Mouse (Mus musculus): ENCODE measurements around the gene Tm9sf4. TPM values are rescaled to one million over a fixed set of nuclear protein-coding genes. Genes with fewer than 3 reads are reported as not detected.

Gene Tm9sf4
- polyA plus RNA-seq, 1 experiment from 2014 or later: 67.9 TPM

DNA sequence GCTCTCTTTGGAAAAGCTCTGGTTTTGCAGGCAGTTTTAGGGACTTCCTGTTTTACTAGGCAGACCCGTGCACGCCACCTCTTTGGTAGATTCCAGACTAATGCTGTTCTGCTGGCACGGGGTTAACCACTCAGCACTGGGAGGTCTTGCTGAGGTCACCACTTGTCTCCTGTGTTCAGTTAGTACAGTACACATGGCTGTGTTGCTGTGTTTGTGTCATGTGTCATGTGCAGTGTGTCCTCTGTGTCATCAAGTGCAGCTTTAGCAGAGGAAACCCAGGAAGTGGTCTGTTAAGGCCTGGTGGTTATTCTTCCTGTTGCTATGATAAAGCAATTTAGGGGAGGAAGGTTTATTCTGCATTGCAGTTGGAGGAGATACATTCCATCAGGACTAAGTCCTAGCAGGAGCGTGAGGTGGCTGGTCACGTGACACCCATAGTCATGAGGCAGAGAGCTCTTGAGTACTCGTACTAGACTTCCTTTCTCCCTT lies 53.7 kb downstream of the Tm9sf4 start:
- Histone ChIP-seq H3K4me1 (ENCODE audit: control insufficient read depth in 2 of 2, insufficient read depth in 2 of 2, low read length in 2 of 2) (peaks cover 12% of the 10 kb centered on the region in 2 experiments), H3K36me3 (ENCODE audit: control insufficient read depth, insufficient read depth, low read length) (peaks cover 10% of the 10 kb centered on the region), H3K9ac (ENCODE audit: low read length) (no peak overlapping the region), H3K4me3 (ENCODE audit: control insufficient read depth in 1 of 2, insufficient read depth in 1 of 2, low read depth in 1 of 2, low read length in 2 of 2) (no peak overlapping the region), H3K9me3 (ENCODE audit: control insufficient read depth, low read length) (no peaks in the 10 kb centered on the region), H3K27ac (replicated peaks in 1 of 2; ENCODE audit: control insufficient read depth in 1 of 2, insufficient read depth in 1 of 2, low read depth in 2 of 2, low read length in 2 of 2) (peak overlapping the region; percentile 8 to 33; a peak in 2 of 4 replicates), H3K4me2 (ENCODE audit: low read length) (no peak overlapping the region), H3K27me3 (ENCODE audit: control insufficient read depth, insufficient read depth, low read length) (no peaks in the 10 kb centered on the region)
- no peak; the same call in 1 of the 2 replicates for ATAC-seq (ENCODE audit: insufficient number of reproducible peaks, insufficient read depth, low FRiP score, low read depth)
- WGBS: 33% methylated on average over 6 of the region's 6 CpGs

DNA sequence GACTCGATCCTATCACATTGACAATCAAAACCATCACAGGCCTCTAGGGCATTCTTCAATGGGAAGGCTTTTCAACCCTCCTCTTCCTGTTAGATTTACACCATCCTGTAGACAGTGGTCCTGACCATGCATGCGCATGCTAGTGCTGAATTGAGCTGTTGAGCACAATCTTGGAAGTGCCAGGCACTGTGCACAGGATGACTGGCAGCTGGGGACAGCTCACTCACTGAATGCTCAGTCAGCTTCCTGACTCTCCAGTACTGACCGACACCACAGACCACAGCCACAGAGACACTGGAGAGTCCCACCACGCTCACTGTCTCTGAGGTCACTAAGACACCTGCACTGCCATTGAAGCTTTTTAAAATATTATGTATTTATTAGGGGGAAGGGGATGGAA lies 54.3 kb downstream of the Tm9sf4 start:
- 70% methylated on average over 4 of the region's 4 CpGs for WGBS
- H3K4me3 ChIP-seq (ENCODE audit: control insufficient read depth in 1 of 2, insufficient read depth in 1 of 2, low read depth in 1 of 2, low read length in 2 of 2): no peak overlapping the region
- H3K4me1 ChIP-seq (ENCODE audit: control insufficient read depth in 2 of 2, insufficient read depth in 2 of 2, low read length in 2 of 2): peaks cover 12% of the 10 kb centered on the region in 2 experiments
- H3K9ac ChIP-seq (ENCODE audit: low read length): no peak overlapping the region
- no peak for ATAC-seq (ENCODE audit: insufficient number of reproducible peaks, insufficient read depth, low FRiP score, low read depth)
- no peak overlapping the region for H3K4me2 ChIP-seq (ENCODE audit: low read length)
- no peak overlapping the region for H3K27ac ChIP-seq (replicated peaks in 1 of 2; ENCODE audit: control insufficient read depth in 1 of 2, insufficient read depth in 1 of 2, low read depth in 2 of 2, low read length in 2 of 2)
- no peaks in the 10 kb centered on the region for H3K9me3 ChIP-seq (ENCODE audit: control insufficient read depth, low read length)
- peaks cover 4% of the 10 kb centered on the region; the same call in 1 of the 2 replicates for H3K36me3 ChIP-seq (ENCODE audit: control insufficient read depth, insufficient read depth, low read length)
- H3K27me3 ChIP-seq (ENCODE audit: control insufficient read depth, insufficient read depth, low read length): no peaks in the 10 kb centered on the region

DNA sequence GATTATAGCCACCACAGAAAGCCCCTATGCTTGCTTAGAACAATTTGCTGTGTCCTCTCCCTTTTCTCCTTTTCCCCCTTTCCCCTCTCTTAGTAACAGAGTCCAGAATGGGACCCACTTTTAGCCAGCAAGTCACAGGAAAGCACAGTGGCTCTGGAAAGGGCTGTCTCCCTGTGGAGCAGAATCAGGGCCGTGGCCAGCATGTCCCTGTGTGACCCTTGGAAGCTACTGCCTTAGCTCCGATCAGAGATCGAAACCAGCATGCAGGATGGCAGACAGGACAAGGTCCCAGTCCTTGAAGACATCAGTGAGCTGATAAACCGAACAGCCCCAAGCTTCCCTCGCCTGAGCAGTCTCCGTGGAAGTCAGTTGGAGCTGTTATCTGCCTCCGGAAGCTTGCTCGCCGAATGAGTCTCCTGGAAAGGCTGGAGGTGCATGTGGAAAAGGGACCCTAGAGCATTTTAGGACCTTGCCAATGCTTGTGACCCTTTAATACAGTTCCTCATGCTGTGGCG lies 56.8 kb downstream of the Tm9sf4 start:
- H3K36me3 ChIP-seq (ENCODE audit: control insufficient read depth, insufficient read depth, low read length): no peaks in the 10 kb centered on the region
- H3K9ac ChIP-seq (ENCODE audit: low read length): no peak overlapping the region
- H3K9me3 ChIP-seq (ENCODE audit: control insufficient read depth, low read length): no peaks in the 10 kb centered on the region
- H3K27ac ChIP-seq (replicated peaks in 1 of 2; ENCODE audit: control insufficient read depth in 1 of 2, insufficient read depth in 1 of 2, low read depth in 2 of 2, low read length in 2 of 2): no peak overlapping the region
- H3K4me1 ChIP-seq (ENCODE audit: control insufficient read depth in 2 of 2, insufficient read depth in 2 of 2, low read length in 2 of 2): peaks cover 12% of the 10 kb centered on the region in 2 experiments
- H3K4me2 ChIP-seq (ENCODE audit: low read length): no peak overlapping the region
- 37% methylated on average over 10 of the region's 10 CpGs for WGBS
- no peaks in the 10 kb centered on the region for H3K27me3 ChIP-seq (ENCODE audit: control insufficient read depth, insufficient read depth, low read length)
- no peak overlapping the region for H3K4me3 ChIP-seq (ENCODE audit: control insufficient read depth in 1 of 2, insufficient read depth in 1 of 2, low read depth in 1 of 2, low read length in 2 of 2)
- no peak for ATAC-seq (ENCODE audit: insufficient number of reproducible peaks, insufficient read depth, low FRiP score, low read depth)

DNA sequence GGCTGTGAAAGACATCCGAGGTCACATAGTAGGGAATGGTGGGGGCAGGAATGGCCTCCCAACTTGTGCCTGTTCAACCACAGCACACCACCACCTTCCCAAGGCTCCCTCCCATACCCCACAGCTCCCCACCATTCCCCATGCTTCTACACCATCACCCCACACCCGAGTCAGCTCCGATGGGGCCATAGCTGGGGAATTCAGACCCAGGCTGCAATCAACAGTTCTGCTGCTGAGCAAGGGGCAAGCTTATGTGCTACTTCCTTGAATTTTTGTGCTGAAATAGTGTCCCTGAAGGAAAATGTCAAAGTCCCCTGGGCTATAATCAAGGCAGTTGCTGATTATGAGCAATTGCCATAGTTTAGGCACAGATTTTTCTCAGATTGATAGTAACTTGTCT lies 57.4 kb downstream of the Tm9sf4 start:
- Histone ChIP-seq H3K4me1 (ENCODE audit: control insufficient read depth in 2 of 2, insufficient read depth in 2 of 2, low read length in 2 of 2) (peaks cover 12% of the 10 kb centered on the region in 2 experiments), H3K9me3 (ENCODE audit: control insufficient read depth, low read length) (no peaks in the 10 kb centered on the region), H3K4me2 (ENCODE audit: low read length) (no peak overlapping the region), H3K27me3 (ENCODE audit: control insufficient read depth, insufficient read depth, low read length) (no peaks in the 10 kb centered on the region), H3K36me3 (ENCODE audit: control insufficient read depth, insufficient read depth, low read length) (no peaks in the 10 kb centered on the region), H3K9ac (ENCODE audit: low read length) (no peak overlapping the region), H3K4me3 (ENCODE audit: control insufficient read depth in 1 of 2, insufficient read depth in 1 of 2, low read depth in 1 of 2, low read length in 2 of 2) (no peak overlapping the region), H3K27ac (replicated peaks in 1 of 2; ENCODE audit: control insufficient read depth in 1 of 2, insufficient read depth in 1 of 2, low read depth in 2 of 2, low read length in 2 of 2) (no peak overlapping the region)
- WGBS: 57% methylated on average over 3 of the region's 3 CpGs
- no peak for ATAC-seq (ENCODE audit: insufficient number of reproducible peaks, insufficient read depth, low FRiP score, low read depth)

DNA sequence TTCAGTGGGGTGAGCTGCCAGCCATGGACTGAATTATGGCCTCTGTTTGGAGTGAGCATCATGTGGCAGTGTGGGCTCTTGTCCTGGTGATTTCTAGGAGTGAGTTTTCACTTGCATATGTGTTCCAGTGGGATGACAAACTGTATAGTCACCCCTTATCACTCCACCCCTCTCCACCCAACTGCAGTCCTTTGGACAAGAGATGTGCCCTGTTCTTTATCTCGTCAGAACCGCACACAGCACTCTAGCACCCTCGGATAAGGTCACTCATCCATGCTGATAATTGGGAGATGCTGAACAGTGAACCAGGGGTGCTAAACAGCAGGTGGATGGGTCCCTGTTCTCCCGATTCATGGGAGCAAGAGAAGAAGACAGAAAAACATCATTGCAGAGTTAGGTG lies 60.5 kb downstream of the Tm9sf4 start:
- no peak for ATAC-seq (ENCODE audit: insufficient number of reproducible peaks, insufficient read depth, low FRiP score, low read depth)
- Histone ChIP-seq H3K4me3 (ENCODE audit: control insufficient read depth in 1 of 2, insufficient read depth in 1 of 2, low read depth in 1 of 2, low read length in 2 of 2) (no peak overlapping the region), H3K9me3 (ENCODE audit: control insufficient read depth, low read length) (no peaks in the 10 kb centered on the region), H3K9ac (ENCODE audit: low read length) (no peak overlapping the region), H3K27ac (replicated peaks in 1 of 2; ENCODE audit: control insufficient read depth in 1 of 2, insufficient read depth in 1 of 2, low read depth in 2 of 2, low read length in 2 of 2) (no peak overlapping the region), H3K36me3 (ENCODE audit: control insufficient read depth, insufficient read depth, low read length) (no peaks in the 10 kb centered on the region), H3K4me2 (ENCODE audit: low read length) (no peak overlapping the region), H3K27me3 (ENCODE audit: control insufficient read depth, insufficient read depth, low read length) (no peaks in the 10 kb centered on the region), H3K4me1 (ENCODE audit: control insufficient read depth in 2 of 2, insufficient read depth in 2 of 2, low read length in 2 of 2) (peaks cover 7 to 11% of the 10 kb centered on the region in 2 experiments; a peak in 3 of 4 replicates)
- WGBS: 35% methylated on average over 4 of the region's 4 CpGs

DNA sequence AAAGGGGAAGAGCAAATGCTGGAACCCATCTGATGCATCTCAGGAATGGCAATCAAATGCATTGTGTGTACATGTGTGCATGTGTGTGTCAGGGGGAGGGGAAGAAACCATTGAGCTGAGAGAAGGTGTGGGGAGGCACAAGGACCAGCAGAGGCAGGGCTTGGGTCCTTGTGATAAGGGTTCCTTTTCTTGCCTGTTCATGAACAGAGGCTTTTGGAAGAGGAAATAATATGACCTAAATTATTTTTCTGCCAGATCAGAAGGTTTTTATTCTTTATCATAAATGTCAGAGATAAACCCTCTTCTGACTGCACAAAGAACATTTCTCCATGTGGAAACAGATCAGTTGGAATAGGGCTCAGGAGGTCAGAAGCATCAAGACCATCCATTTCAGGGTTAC lies 61.0 kb downstream of the Tm9sf4 start:
- Histone ChIP-seq H3K4me1 (ENCODE audit: control insufficient read depth in 2 of 2, insufficient read depth in 2 of 2, low read length in 2 of 2) (peaks cover 7 to 11% of the 10 kb centered on the region in 2 experiments; a peak in 3 of 4 replicates), H3K27ac (replicated peaks in 1 of 2; ENCODE audit: control insufficient read depth in 1 of 2, insufficient read depth in 1 of 2, low read depth in 2 of 2, low read length in 2 of 2) (no peak overlapping the region), H3K27me3 (ENCODE audit: control insufficient read depth, insufficient read depth, low read length) (no peaks in the 10 kb centered on the region), H3K4me2 (ENCODE audit: low read length) (no peak overlapping the region), H3K9me3 (ENCODE audit: control insufficient read depth, low read length) (no peaks in the 10 kb centered on the region), H3K36me3 (ENCODE audit: control insufficient read depth, insufficient read depth, low read length) (peaks cover under 1% of the 10 kb centered on the region; the same call in 1 of the 2 replicates), H3K4me3 (ENCODE audit: control insufficient read depth in 1 of 2, insufficient read depth in 1 of 2, low read depth in 1 of 2, low read length in 2 of 2) (no peak overlapping the region), H3K9ac (ENCODE audit: low read length) (no peak overlapping the region)
- ATAC-seq (ENCODE audit: insufficient number of reproducible peaks, insufficient read depth, low FRiP score, low read depth): no peak

DNA sequence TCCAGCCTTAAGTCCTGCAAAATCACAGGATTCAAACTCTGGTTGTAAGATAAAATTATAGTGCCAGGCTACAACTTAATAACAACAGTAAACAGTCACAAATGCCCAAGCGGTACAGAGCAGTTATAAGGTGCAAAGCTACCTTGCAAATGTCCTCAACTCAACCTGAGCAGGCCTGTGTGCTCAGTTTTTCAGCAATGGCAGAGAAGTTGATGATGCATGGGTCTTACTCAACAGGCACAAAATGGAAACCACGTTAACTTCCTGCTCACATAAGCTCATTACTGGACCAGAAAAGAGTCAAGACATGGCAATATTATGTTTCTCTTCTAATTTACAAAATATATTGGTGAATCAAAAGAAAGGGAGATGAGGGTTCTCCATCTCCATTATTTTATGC lies 61.5 kb downstream of the Tm9sf4 start:
- Histone ChIP-seq H3K27ac (replicated peaks in 1 of 2; ENCODE audit: control insufficient read depth in 1 of 2, insufficient read depth in 1 of 2, low read depth in 2 of 2, low read length in 2 of 2) (no peak overlapping the region), H3K9ac (ENCODE audit: low read length) (no peak overlapping the region), H3K9me3 (ENCODE audit: control insufficient read depth, low read length) (no peaks in the 10 kb centered on the region), H3K27me3 (ENCODE audit: control insufficient read depth, insufficient read depth, low read length) (no peaks in the 10 kb centered on the region), H3K36me3 (ENCODE audit: control insufficient read depth, insufficient read depth, low read length) (peaks cover 4% of the 10 kb centered on the region), H3K4me3 (ENCODE audit: control insufficient read depth in 1 of 2, insufficient read depth in 1 of 2, low read depth in 1 of 2, low read length in 2 of 2) (no peak overlapping the region), H3K4me2 (ENCODE audit: low read length) (no peak overlapping the region), H3K4me1 (ENCODE audit: control insufficient read depth in 2 of 2, insufficient read depth in 2 of 2, low read length in 2 of 2) (peaks cover 7 to 11% of the 10 kb centered on the region in 2 experiments; a peak in 3 of 4 replicates)
- no peak for ATAC-seq (ENCODE audit: insufficient number of reproducible peaks, insufficient read depth, low FRiP score, low read depth)
- WGBS: 96% methylated on average over 2 of the region's 2 CpGs

All from heart, embryonic 14.5 days (tissue).